7 mouse cellular contexts compared by ENCODE assay signal in genomic region chr17:12810103-12810972, GRCm38 (mm10). TPM values are rescaled to one million over a fixed set of nuclear protein-coding genes. Genes with fewer than 3 reads are reported as not detected.
DNase-seq lines count a peak whose midpoint lies in the region; ATAC-seq and TF ChIP-seq lines count a peak whose summit lies in the region.

No protein-coding gene starts in this region.

- TF ChIP-seq CTCF in cortical plate, adult 2 months (IDR thresholded peaks at IDR 0.05; ENCODE audit: extremely low read depth, insufficient read depth, low read length), result peak; percentile 74

- TF ChIP-seq POLR2A in cortical plate, adult 2 months (IDR thresholded peaks at IDR 0.05; ENCODE audit: extremely low read depth, insufficient read depth, low read length), result no peak

- no peak overlapping the region for H3K4me3 ChIP-seq in cortical plate, adult 2 months (ENCODE audit: insufficient read depth, low read length)

- ATAC-seq in inflammation-experienced regulatory T-cells, adult 6 months, result peak; percentile 81
- peak; percentile 98 for ATAC-seq in megakaryocyte progenitor cell, adult 5-6 weeks (replicated peaks; ENCODE audit: poor library complexity)

- no peak overlapping the region for H3K27ac ChIP-seq in cortical plate, adult 2 months (ENCODE audit: insufficient read depth, low read length)

- DNase-seq in adrenal gland, adult (ENCODE audit: inconsistent age in 2 of 2, low spot score in 1 of 2), result peak; percentile 74 to 94
- DNase-seq in gastrocnemius, postnatal 14 days, result peak; percentile 66
- DNase-seq in left cerebral cortex, adult 8-10 months (ENCODE audit: low spot score in 2 of 2), result peak; percentile 22 to 46
- DNase-seq in right cerebral cortex, postnatal 25 days, result peak; percentile 41

- no peaks in the 10 kb centered on the region for H3K4me1 ChIP-seq in cortical plate, adult 2 months (ENCODE audit: control insufficient read depth, insufficient read depth, low read length)

- intact Hi-C loops in gastrocnemius, postnatal 14 days (cut with DNase I; ENCODE audit: low total_unique reads), result loop anchor here (5.0 kb wide), 3 partner anchors 103 to 393 kb away; no protein-coding TSS in a partner anchor

RNA-seq across cellular contexts. Expression of gene Igf2r, which starts 40.9 kb away (rescaled TPM):
- 10.9 and 11.1 TPM in 2 replicates for polyA plus RNA-seq in cortical plate, adult 2 months (2012; rRNA removed)
- 10 to 100 TPM; 64.3 to 72.6 TPM for total RNA-seq in gastrocnemius, postnatal 14 days (2021)
- 10 to 100 TPM; 14.8 to 40.1 (median 36.0) TPM for polyA plus RNA-seq in inflammation-experienced regulatory T-cells, adult 6 months (2017; shearing (Covaris generic))
- 10 to 100 TPM; 26.6 to 27.7 (median 27.2) TPM for total RNA-seq in left cerebral cortex, adult 8-10 months (2022)
- 1.2 and 2.6 TPM in 2 replicates for total RNA-seq in megakaryocyte progenitor cell, adult 5-6 weeks (2015)
- 3.0 and 4.1 TPM in 2 replicates for total RNA-seq in megakaryocyte progenitor cell, adult 5-6 weeks (2017)

RNA-seq across cellular contexts. Expression of gene Mas1, which starts 57.6 kb away (rescaled TPM):
- polyA plus RNA-seq in cortical plate, adult 2 months (2012; rRNA removed), result 35.7 and 39.1 TPM in 2 replicates
- under 1 TPM; 0.18 to 0.90 TPM for total RNA-seq in gastrocnemius, postnatal 14 days (2021)
- under 1 TPM in 1 of 3 experiments, not detected in 2; 0.39 TPM for polyA plus RNA-seq in inflammation-experienced regulatory T-cells, adult 6 months (2017; shearing (Covaris generic))
- total RNA-seq in left cerebral cortex, adult 8-10 months (2022), result 10 to 100 TPM; 27.0 to 33.2 (median 27.9) TPM
- not detected in 2 replicates for total RNA-seq in megakaryocyte progenitor cell, adult 5-6 weeks (2015)
- total RNA-seq in megakaryocyte progenitor cell, adult 5-6 weeks (2017), result not detected in 2 replicates

Comparison
In these comparisons a context has a peak if more than half of its experiments do, and no peak if none do; other contexts are left out.
1. DNase-seq: peak in every context shown above with its lines; median percentile 84 in adrenal gland, adult; 66 in gastrocnemius, postnatal 14 days; 41 in right cerebral cortex, postnatal 25 days; 34 in left cerebral cortex, adult 8-10 months.
2. RNA of gene Igf2r, which starts 40.9 kb away (total RNA-seq): 64.3 to 72.6 TPM in gastrocnemius, postnatal 14 days and 26.6 to 27.7 TPM in left cerebral cortex, adult 8-10 months; 1.2 to 4.1 TPM in megakaryocyte progenitor cell, adult 5-6 weeks; every median in the first group is over 4 times any median in the second.
3. RNA of gene Mas1, which starts 57.6 kb away (total RNA-seq): 27.0 to 33.2 TPM in left cerebral cortex, adult 8-10 months; 0.18 to 0.90 TPM in gastrocnemius, postnatal 14 days and not detected in megakaryocyte progenitor cell, adult 5-6 weeks; every median in the first group is over 10 times any median in the second.